Mouse (Mus musculus) kidney, embryonic 14.5 days (tissue): Measurements from ENCODE around the gene Col27a1. TPM values are rescaled to one million over a fixed set of nuclear protein-coding genes. Genes with fewer than 3 reads are reported as not detected.

Experiments used
- ATAC-seq: fragments of 200-750 bp; cut with Nextera tagmentation; 2 replicates; pipeline ENCODE4 v1.8.0; 2017; ENCODE audit warnings: moderate number of reproducible peaks, mild to moderate bottlenecking, moderate TSS enrichment, moderate library complexity; ENCODE audit not compliant: low FRiP score, low TSS enrichment
- H3K27ac ChIP-seq: fragments of 300-500 bp; sonication (generic); 2 replicates; pipeline ENCODE4 v1.5.1; 2014; ENCODE audit warnings: low read depth, mild to moderate bottlenecking, low read length, moderate library complexity, mixed read lengths
- H3K27me3 ChIP-seq: fragments of 300-500 bp; sonication (generic); 2 replicates; pipeline ENCODE4 v1.6.1; 2014; ENCODE audit warnings: mild to moderate bottlenecking, low read length; ENCODE audit not compliant: control insufficient read depth, insufficient read depth
- H3K36me3 ChIP-seq: fragments of 300-500 bp; sonication (generic); 2 replicates; pipeline ENCODE4 v1.6.1; 2014; ENCODE audit warnings: low read length, mixed read lengths; ENCODE audit not compliant: control insufficient read depth, insufficient read depth
- H3K4me1 ChIP-seq: fragments of 300-500 bp; sonication (generic); 2 replicates; pipeline ENCODE4 v1.6.1; 2014; ENCODE audit warnings: low read length, mixed read lengths; ENCODE audit not compliant: control insufficient read depth, insufficient read depth
- H3K4me2 ChIP-seq: fragments of 300-500 bp; sonication (generic); replicated peaks from 2 replicates; pipeline ENCODE4 v1.6.1; 2014; ENCODE audit warnings: low read depth, mild to moderate bottlenecking, low read length
- H3K4me3 ChIP-seq: fragments of 300-500 bp; sonication (generic); 2 replicates; pipeline ENCODE4 v1.5.1; 2014; ENCODE audit warnings: mild to moderate bottlenecking, low read length
- H3K9ac ChIP-seq: fragments of 300-500 bp; sonication (generic); 2 replicates; pipeline ENCODE4 v1.6.1; 2014; ENCODE audit warnings: low read depth, mild to moderate bottlenecking, low read length, moderate library complexity
- H3K9me3 ChIP-seq: fragments of 300-500 bp; sonication (generic); 2 replicates; pipeline ENCODE4 v1.6.1; 2016; ENCODE audit warnings: low read length; ENCODE audit not compliant: control insufficient read depth
- WGBS: fragments of 180-500 bp; shearing (Covaris S2); extraction: QIAGEN DNeasy Blood & Tissue Kit; methylation state at CpG from one replicate; pipeline ENCODE4 v1.1.7; 2014; 5-methylcytosine and 5-hydroxymethylcytosine counted together
- polyA plus RNA-seq: library from polyadenylated mRNA; unstranded; fragments of >200 nt; fragmentation: Nextera tagmentation; extraction: Ambion mirVana; gene quantifications from 2 replicates; pipeline ENCODE4 v1.2.1, GENCODE M21; 2014

Gene Col27a1
- polyA plus RNA-seq, 1 experiment from 2014 or later = 8.8 TPM

GRCm38 (mm10) chr4:63219059-63219458 lies 5.3 kb downstream of the Col27a1 start:
- Histone ChIP-seq H3K4me2 (no peak overlapping the region), H3K9ac (no peak overlapping the region), H3K27ac (no peak overlapping the region), H3K9me3 (no peaks in the 10 kb centered on the region), H3K4me1 (peaks cover 14% of the 10 kb centered on the region; the same call in 1 of the 2 replicates), H3K4me3 (no peak overlapping the region), H3K27me3 (peaks cover 6% of the 10 kb centered on the region; the same call in 1 of the 2 replicates), H3K36me3 (peaks cover 12% of the 10 kb centered on the region)
- no peak for ATAC-seq
- WGBS = 86% methylated on average over 3 of the region's 3 CpGs

- Histone ChIP-seq H3K9ac (no peak overlapping the region), H3K27ac (no peak overlapping the region), H3K4me2 (no peak overlapping the region), H3K36me3 (peaks cover 17% of the 10 kb centered on the region), H3K9me3 (no peaks in the 10 kb centered on the region), H3K4me3 (no peak overlapping the region), H3K4me1 (peaks cover 10% of the 10 kb centered on the region; the same call in 1 of the 2 replicates), H3K27me3 (peaks cover 3% of the 10 kb centered on the region; the same call in 1 of the 2 replicates)
- no peak for ATAC-seq
- WGBS = 75% methylated on average over 6 of the region's 6 CpGs
These were observed 5.8 kb downstream of the Col27a1 start for GRCm38 (mm10) chr4:63219635-63220034.

GRCm38 (mm10) chr4:63221096-63221958 lies 7.5 kb downstream of the Col27a1 start:
- no peak for ATAC-seq
- peaks cover 3% of the 10 kb centered on the region; the same call in 1 of the 2 replicates for H3K27me3 ChIP-seq
- no peak overlapping the region for H3K9ac ChIP-seq
- H3K4me1 ChIP-seq = peaks cover 16% of the 10 kb centered on the region; the same call in 1 of the 2 replicates
- no peaks in the 10 kb centered on the region for H3K9me3 ChIP-seq
- H3K4me2 ChIP-seq = no peak overlapping the region
- H3K36me3 ChIP-seq = peaks cover 17% of the 10 kb centered on the region
- no peak overlapping the region for H3K4me3 ChIP-seq
- WGBS = 84% methylated on average over 15 of the region's 15 CpGs
- H3K27ac ChIP-seq = no peak overlapping the region

GRCm38 (mm10) chr4:63222246-63222645 lies 8.4 kb downstream of the Col27a1 start:
- H3K36me3 ChIP-seq = peaks cover 17% of the 10 kb centered on the region
- peaks cover 8% of the 10 kb centered on the region; the same call in 1 of the 2 replicates for H3K4me1 ChIP-seq

GRCm38 (mm10) chr4:63225373-63225772 lies 11.6 kb downstream of the Col27a1 start:
- ATAC-seq = peak; percentile 56; the same call in 1 of the 2 replicates
- WGBS = 39% methylated on average over 10 of the region's 10 CpGs
- peak overlapping the region; percentile 23; the same call in 1 of the 2 replicates for H3K9ac ChIP-seq

More at GRCm38 (mm10) chr4:63222246-63222645, 8.4 kb downstream of the Col27a1 start:
- Histone ChIP-seq H3K27me3 (no peaks in the 10 kb centered on the region), H3K4me3 (no peak overlapping the region), H3K9ac (no peak overlapping the region), H3K4me2 (no peak overlapping the region), H3K9me3 (no peaks in the 10 kb centered on the region), H3K27ac (no peak overlapping the region)
- 79% methylated on average over 8 of the region's 8 CpGs for WGBS
- ATAC-seq = no peak

GRCm38 (mm10) chr4:63226164-63226882 lies 12.5 kb downstream of the Col27a1 start:
- peaks cover 12% of the 10 kb centered on the region for H3K36me3 ChIP-seq
- H3K4me3 ChIP-seq = no peak overlapping the region
- H3K9me3 ChIP-seq = no peaks in the 10 kb centered on the region
- H3K9ac ChIP-seq = no peak overlapping the region
- peaks cover 29% of the 10 kb centered on the region for H3K4me1 ChIP-seq
- 73% methylated on average over 8 of the region's 8 CpGs for WGBS
- no peak for ATAC-seq
- no peak overlapping the region for H3K4me2 ChIP-seq
- H3K27me3 ChIP-seq = no peaks in the 10 kb centered on the region
- 0 out of 2 replicates have a peak overlapping the region, but pooled peaks have one; percentile 19 for H3K27ac ChIP-seq

More at GRCm38 (mm10) chr4:63225373-63225772, 11.6 kb downstream of the Col27a1 start:
- H3K9me3 ChIP-seq = no peaks in the 10 kb centered on the region
- H3K27me3 ChIP-seq = no peaks in the 10 kb centered on the region
- peaks cover 17% of the 10 kb centered on the region for H3K36me3 ChIP-seq
- no peak overlapping the region for H3K4me2 ChIP-seq
- no peak overlapping the region for H3K4me3 ChIP-seq
- H3K27ac ChIP-seq = no peak overlapping the region; the same call in 1 of the 2 replicates
- peaks cover 23% of the 10 kb centered on the region for H3K4me1 ChIP-seq

- Histone ChIP-seq H3K4me1 (peaks cover 29% of the 10 kb centered on the region), H3K4me2 (no peak overlapping the region), H3K9me3 (no peaks in the 10 kb centered on the region), H3K27me3 (no peaks in the 10 kb centered on the region), H3K4me3 (no peak overlapping the region), H3K9ac (no peak overlapping the region), H3K27ac (0 out of 2 replicates have a peak overlapping the region, but pooled peaks have one; percentile 19), H3K36me3 (peaks cover 8% of the 10 kb centered on the region; the same call in 1 of the 2 replicates)
- no peak for ATAC-seq
- WGBS = 47% methylated on average over 6 of the region's 6 CpGs
These were observed 13.1 kb downstream of the Col27a1 start for GRCm38 (mm10) chr4:63226883-63227235.

- 34% methylated on average over 5 of the region's 5 CpGs for WGBS
- Histone ChIP-seq H3K9me3 (no peaks in the 10 kb centered on the region), H3K27ac (peak overlapping the region; percentile 2; the same call in 1 of the 2 replicates), H3K36me3 (peaks cover 8% of the 10 kb centered on the region; the same call in 1 of the 2 replicates), H3K9ac (no peak overlapping the region), H3K4me3 (no peak overlapping the region), H3K4me2 (no peak overlapping the region), H3K27me3 (no peaks in the 10 kb centered on the region), H3K4me1 (peaks cover 40% of the 10 kb centered on the region)
- ATAC-seq = peak; percentile 28; the same call in 1 of the 2 replicates
These were observed 15.1 kb downstream of the Col27a1 start for GRCm38 (mm10) chr4:63228943-63229342.
